Mouse (Mus musculus) thymus, postnatal 36 days (tissue): Measurements from ENCODE around the gene Mapk12.

Experiments
- DNase-seq, 2 experiments: peaks; one replicate each; pipeline ENCODE4 v3.0.0; 2022; ENCODE audit warnings: mixed read lengths in 2 of 2

Mapk12 gene

GRCm38 (mm10) chr15:89170102-89170501, 29.6 kb upstream of the Mapk12 start:
- no peak for DNase-seq

DNA sequence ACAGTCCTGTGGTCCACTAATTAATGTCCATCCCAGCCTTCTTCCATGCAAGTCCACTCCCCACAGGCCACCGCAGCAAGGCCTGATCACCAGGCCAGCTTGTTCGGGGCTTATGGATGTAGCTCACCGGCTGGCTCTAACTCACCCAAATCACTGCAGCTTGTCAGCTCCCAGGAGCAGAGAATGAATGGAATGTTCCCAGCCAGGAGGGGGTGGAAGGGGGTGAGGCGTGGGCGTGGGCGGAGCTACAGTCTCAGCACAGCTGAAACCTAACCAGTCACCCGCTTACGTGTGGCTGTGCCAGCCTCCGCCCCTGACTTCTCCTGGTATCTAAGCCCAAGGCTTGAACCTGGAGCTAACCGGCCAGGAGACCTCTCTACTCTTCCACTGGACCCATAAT, 28.9 kb upstream of the Mapk12 start:
- no peak for DNase-seq

DNA sequence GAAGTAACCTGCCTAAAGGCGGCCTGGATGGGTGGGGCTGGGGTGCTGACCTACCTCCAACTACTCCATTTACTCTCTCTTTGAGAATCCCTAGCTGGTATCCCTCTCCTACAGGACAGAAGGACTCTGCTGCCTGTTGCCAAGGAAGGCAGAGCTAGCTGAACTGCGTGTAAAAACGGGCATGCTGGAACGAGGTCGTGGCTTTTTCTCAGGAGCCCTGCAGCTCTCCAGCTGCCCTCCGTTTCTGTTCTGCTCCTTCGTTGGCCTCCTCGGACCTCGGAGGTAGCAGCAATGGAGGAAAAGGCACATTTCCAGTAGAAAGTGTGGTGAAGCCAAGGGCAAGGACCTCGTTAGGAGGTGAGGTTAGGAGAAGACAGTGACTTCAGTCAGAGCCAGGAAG, 28.4 kb upstream of the Mapk12 start:
- no peak for DNase-seq

DNA sequence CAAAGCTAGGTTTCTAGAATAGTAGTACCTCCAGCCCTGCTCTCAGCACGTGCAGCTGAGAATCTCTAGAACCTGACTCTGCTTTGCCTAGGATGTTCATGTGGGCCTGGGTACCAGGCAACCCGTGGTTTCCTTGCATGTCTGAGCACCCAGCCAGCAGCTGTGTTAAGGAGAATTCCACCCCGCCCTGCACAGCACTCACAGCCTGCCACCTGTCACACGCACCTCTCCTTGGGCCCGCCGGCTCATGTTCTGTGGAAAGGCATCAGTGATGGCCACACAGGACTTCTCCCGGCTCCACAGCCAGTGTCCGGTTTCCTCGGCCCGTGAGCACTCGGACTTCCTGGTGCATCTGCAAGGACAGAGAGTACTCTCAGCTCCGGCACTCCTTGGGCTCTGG, 25.0 kb upstream of the Mapk12 start:
- DNase-seq: no peak

- no peak for DNase-seq
Observed at GRCm38 (mm10) chr15:89161397-89161796, 20.9 kb upstream of the Mapk12 start.

DNA sequence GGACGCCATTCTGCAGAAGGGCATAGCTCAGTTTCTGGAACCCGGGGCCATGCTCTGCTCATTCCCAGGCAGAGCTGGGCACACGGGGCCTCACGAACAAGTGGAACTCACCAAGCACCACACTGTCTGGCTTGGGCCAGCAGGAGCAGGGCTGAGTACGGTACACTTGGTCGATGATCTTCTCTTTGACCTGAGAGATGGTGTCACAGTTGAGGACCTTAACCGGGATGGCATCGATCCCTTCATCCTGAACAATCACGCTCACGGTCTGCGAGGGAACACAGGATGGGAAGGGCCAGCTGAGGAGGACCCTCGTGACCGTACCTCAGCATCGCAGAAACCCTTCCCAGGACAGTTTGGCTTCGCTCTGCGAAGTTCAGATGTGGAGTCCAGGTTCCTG, 18.0 kb upstream of the Mapk12 start:
- DNase-seq: no peak

GRCm38 (mm10) chr15:89157954-89158353, 17.5 kb upstream of the Mapk12 start:
- DNase-seq: peak; percentile 69 to 71

- no peak for DNase-seq
Observed at GRCm38 (mm10) chr15:89152312-89152711, 11.8 kb upstream of the Mapk12 start.

- DNase-seq: peak; percentile 45 to 51
Observed at GRCm38 (mm10) chr15:89150041-89150390, 9.5 kb upstream of the Mapk12 start.

DNA sequence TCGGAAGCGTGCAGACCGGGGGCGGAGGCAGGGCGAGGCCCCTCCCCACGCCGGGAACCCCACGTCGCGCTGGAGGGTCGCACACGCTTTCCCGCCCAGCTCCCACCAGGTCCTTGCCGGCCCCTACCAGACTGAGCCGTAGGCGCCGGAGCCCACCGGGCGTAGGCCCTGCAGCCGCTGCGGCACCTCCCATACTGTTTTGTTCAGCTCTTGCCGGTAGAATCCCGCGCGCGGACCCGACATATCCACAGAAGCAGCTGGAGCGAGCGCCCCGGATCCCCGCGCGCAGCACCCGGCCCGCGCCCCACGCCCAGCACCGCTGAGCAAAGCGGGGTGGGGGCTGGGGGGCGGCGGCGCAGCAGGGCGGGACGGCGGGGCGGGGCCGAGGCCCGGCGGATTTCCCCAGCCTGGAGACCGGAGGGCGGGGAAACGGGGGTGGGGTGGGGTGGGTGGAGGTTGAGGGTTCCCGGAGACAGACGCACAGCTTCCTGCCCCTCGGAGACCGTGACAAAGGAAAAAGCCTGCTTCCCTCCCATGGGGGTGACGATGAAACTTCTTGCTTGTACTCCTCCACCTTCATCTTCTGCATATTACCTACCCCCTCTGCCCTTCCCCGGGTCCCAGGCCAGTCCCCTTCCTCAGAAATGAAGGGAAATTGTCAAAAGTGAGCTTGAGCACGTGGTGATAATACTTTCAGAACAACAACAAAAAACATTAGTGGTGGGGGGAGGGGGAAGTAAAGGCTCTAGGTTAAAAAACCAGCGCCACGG, 9.0 kb upstream of the Mapk12 start, which contains the start of gene Mapk11:
TSS of gene Mapk11 (minus strand) at position 358 of the 770 bp plus-strand sequence.
- DNase-seq: peak; percentile 72 to 80

DNA sequence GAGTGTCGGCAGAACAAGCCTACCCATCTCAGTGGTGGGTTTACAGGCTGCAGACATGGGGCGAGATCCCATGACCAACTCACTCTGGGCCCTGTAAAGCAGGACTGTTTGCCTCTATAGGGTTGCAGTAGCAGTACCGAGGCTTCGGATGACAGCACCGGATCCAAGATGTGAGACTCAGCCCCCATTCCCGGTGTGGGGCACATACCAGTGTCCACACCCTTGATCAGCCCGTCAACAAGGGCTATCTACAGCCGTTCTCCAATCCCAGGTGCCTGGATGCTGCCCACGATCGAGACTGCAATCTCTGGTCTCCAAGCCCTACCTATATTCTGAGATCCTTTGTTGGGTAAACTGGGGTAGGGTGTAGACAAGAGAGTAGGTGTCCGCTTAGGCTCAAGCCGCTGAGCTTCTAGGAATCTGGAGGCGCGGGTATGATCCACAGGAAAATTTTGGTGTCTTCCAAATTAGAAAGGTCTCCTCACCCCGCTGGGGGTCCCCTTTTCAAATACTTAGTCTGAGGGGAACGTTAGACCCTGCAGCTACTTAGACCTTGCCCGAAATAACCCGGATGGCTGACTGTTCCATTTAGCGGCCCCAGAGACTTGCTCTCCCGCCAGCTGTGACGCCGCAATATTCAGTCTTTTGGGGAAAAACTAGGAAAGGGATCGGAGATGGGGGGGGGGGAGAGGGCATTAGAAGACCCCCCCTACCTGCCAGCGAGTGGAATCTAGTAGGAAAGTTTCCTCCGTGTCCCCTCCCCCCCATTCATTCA, 8.2 kb upstream of the Mapk12 start:
- no peak for DNase-seq

DNA sequence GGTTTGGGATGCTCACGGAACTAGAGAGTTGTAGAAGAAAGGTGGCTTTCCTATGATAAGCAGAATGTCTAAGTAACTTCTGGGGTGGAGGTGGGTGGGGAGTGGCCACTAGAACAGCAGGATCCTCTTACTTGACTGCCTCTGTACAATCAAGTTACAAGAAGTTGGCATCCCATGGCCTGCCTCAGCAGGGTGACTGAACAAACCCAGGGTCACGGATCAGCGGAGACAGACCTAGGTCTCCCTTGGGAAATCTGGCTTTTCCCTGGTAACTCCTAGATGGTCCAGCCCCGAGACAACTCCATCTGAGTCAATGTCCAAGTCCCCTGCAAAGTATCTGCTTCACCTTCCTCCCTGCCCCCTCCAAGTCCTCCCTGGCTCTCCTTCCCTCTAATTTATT, 7.4 kb upstream of the Mapk12 start:
- no peak for DNase-seq

GRCm38 (mm10) chr15:89147456-89147855, 7.0 kb upstream of the Mapk12 start:
- DNase-seq: no peak

DNA sequence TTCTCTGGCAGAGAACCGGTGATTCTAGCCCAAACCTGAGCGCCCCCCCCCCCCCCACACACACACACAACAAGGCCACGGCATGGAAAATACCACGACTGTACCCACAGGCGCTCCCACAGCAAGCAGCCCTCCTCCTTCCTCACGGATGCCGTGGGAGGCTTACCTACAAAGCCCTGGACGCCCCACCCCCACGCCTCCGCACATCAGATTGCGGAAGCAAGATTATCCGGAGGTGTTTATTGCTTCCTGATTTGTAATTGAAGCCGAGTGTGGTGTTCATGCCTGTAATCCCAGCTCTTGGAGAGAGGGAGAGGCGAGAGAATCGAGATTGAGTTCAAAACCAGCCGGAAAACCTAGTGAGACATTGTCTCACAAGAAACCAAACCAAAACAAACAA, 6.5 kb upstream of the Mapk12 start:
- DNase-seq: peak; percentile 74 to 82

GRCm38 (mm10) chr15:89146537-89146936, 6.0 kb upstream of the Mapk12 start:
- DNase-seq: peak; percentile 64 to 75

- peak in 1 of 2 experiments; percentile 9 for DNase-seq
Observed at GRCm38 (mm10) chr15:89145813-89146350, 5.4 kb upstream of the Mapk12 start.

GRCm38 (mm10) chr15:89144965-89145364, 4.5 kb upstream of the Mapk12 start:
- DNase-seq: no peak

DNA sequence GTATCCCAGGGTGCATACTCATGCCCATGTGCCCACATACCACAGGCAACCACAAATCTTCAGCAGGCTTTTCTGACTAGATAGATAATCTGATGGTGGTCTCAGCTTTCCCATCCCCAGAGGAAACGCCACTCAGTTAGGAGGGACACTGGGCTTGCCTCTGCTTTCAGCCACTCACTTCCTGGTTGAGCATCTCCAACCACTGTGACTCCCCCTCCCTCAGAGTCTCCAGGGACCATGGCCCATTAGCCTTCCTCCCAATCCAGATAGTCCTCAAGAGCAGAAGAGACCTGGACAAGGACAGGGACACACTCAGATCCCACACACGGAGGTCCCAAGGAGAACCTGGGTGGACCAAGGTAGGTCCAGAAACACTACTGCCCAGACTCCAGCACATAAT, 2.6 kb upstream of the Mapk12 start:
- no peak for DNase-seq

- no peak for DNase-seq
Observed at GRCm38 (mm10) chr15:89141905-89142304, 1.4 kb upstream of the Mapk12 start.

- no peak for DNase-seq
Observed at GRCm38 (mm10) chr15:89141443-89141842, 940 bp upstream of the Mapk12 start.

DNA sequence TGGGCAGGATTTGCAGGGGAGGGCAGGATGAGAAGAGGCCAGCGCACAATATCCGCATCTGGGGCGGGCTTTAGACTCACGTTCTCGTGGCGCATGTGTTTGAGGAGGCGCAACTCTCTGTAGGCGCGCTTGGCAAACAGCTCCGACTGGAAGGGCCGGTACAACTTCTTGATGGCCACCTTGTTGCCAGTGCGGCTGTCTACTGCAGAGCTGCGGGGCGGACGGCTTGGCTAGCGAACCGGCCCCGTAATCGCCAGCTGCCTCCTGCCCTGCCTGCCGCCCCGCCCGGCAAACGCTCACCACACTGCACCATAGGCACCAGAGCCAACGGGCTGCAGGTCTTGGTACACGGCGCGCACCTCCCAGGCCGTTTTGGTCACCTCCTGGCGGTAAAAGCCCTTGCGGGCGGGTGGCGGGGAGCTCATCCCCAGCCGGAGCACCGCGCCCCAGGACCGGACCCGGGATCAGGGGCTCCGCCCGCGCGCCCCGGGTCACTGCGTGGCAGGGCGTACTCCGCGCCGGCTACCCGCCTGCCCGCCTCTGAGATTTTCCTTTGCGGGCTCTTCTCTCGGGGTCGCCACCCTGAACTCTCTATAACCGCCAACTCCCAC, 350 bp downstream of the Mapk12 start:
- DNase-seq: no peak

DNA sequence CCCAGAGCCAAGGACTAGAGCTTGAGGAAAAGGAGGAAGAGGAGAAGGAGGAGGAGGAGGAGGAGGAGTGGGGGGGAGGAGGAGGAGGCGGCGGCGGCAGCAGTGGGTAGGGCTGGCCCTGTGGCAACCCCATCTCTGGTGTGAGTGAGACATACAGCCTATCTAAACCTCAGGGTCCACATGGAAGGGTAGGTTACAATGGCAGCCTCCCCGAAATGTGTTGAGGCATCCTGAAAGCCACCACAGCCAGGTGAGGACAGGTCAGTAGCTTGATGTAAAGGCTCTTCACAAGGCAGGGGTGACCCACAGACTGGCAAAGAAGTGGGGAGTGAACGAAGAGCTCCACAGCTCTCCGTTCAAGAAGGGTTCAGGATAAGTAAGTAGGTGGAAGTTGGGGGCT, 2.0 kb downstream of the Mapk12 start:
- no peak for DNase-seq

GRCm38 (mm10) chr15:89138046-89138405, 2.5 kb downstream of the Mapk12 start:
- no peak for DNase-seq
